Mouse (Mus musculus) testis, adult 2 months (tissue): ENCODE data around the gene Vwa3b.

Experiments
- CTCF ChIP-seq: fragments of 200-500 bp; IDR thresholded peaks from 2 replicates; pipeline ENCODE4 v1.5.1; 2012; ENCODE audit warnings: low read depth, mild to moderate bottlenecking, inconsistent platforms, low read length, moderate library complexity; ENCODE audit not compliant: control insufficient read depth, insufficient read depth, insufficient replicate concordance
- POLR2A ChIP-seq: fragments of 200-500 bp; IDR thresholded peaks from 2 replicates; pipeline ENCODE4 v1.6.1; 2012; ENCODE audit warnings: low read depth, mild to moderate bottlenecking, inconsistent platforms, low read length, moderate library complexity; ENCODE audit not compliant: control insufficient read depth

DNA sequence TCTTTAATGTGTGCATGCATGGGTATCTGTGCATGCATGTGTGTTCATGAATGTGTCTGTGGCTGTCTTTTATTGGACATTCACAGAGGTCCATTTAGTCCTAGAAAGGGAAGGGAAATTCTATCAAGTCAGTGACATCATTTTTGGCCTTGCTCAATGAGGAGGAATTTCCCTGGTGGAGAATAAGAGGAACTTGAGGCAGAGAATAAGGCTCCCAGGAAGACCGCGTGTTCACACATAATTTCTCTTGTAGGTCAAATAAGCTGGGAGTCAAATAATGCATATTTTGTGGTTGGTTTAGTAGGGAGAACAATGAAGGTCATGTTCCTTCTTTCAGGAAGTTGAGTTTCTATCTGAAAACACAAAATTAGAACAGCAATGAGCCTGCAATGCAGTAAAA is 13.4 kb upstream of the Vwa3b start:
- TF ChIP-seq CTCF: no peak
- TF ChIP-seq POLR2A: no peak
